ENCODE assay signal across 21 mouse cellular contexts in the genomic region with DNA sequence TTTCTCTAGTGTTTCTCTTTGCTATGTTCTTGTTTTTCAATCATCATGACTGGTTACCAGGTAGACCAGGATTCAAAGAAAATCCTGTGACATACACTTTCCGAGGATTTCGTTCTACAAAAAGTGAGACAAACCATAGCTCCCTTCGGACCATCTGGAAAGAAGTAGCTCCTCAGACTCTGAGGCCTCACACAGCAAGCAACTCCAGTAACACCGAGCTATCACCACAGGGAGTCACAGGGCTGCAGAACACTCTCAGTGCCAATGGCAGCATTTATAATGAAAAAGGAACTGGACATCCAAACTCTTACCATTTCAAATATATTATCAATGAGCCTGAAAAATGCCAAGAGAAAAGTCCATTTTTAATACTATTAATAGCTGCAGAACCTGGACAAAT. TPM values are rescaled to one million over a fixed set of nuclear protein-coding genes. Genes with fewer than 3 reads are reported as not detected.
DNase-seq lines count a peak whose midpoint lies in the region; ATAC-seq lines count a peak whose summit lies in the region.
"Had no signal": no experiment of that assay in that cellular context is flagged by ENCODE, and none has a peak within 500 bp of the region (broad histone marks: within the 10 kb centered on the region; RNA-seq: fewer than 3 reads in every experiment).

No protein-coding gene starts in this region.

- ATAC-seq in hindbrain, embryonic 14.5 days (ENCODE audit: low FRiP score) = no peak
- no peak for ATAC-seq in hindbrain, embryonic 11.5 days (ENCODE audit: low FRiP score)
- no peak for ATAC-seq in midbrain, embryonic 15.5 days (replicated peaks)
- ATAC-seq in midbrain, embryonic 11.5 days (ENCODE audit: low FRiP score) = no peak
- ATAC-seq in hindbrain, embryonic 16.5 days = no peak
- ATAC-seq: inflammation-experienced regulatory T-cells, adult 6 months had no signal

- peaks cover 20% of the 10 kb centered on the region for H3K36me3 ChIP-seq in hindbrain, embryonic 14.5 days (replicated peaks; ENCODE audit: control insufficient read depth, insufficient read depth)
- H3K36me3 ChIP-seq in hindbrain, embryonic 11.5 days (ENCODE audit: control insufficient read depth, insufficient read depth, low read length) = no peaks in the 10 kb centered on the region; the same call in 1 of the 2 replicates
- H3K36me3 ChIP-seq in midbrain, embryonic 15.5 days (replicated peaks) = no peaks in the 10 kb centered on the region
- no peaks in the 10 kb centered on the region for H3K36me3 ChIP-seq in midbrain, embryonic 11.5 days (ENCODE audit: control insufficient read depth, insufficient read depth, low read length)
- no peaks in the 10 kb centered on the region for H3K36me3 ChIP-seq in hindbrain, embryonic 16.5 days (ENCODE audit: control insufficient read depth, insufficient read depth, low read length)
- H3K36me3 ChIP-seq: lung, embryonic 15.5 days had no signal

- H3K9me3 ChIP-seq in hindbrain, embryonic 14.5 days (ENCODE audit: control insufficient read depth, low read length) = no peaks in the 10 kb centered on the region
- H3K9me3 ChIP-seq in hindbrain, embryonic 11.5 days (ENCODE audit: control insufficient read depth, low read length) = no peaks in the 10 kb centered on the region
- no peaks in the 10 kb centered on the region for H3K9me3 ChIP-seq in midbrain, embryonic 15.5 days
- no peaks in the 10 kb centered on the region for H3K9me3 ChIP-seq in midbrain, embryonic 11.5 days (ENCODE audit: control insufficient read depth, low read length)
- no peaks in the 10 kb centered on the region for H3K9me3 ChIP-seq in hindbrain, embryonic 16.5 days (ENCODE audit: control insufficient read depth, low read length)
- H3K9me3 ChIP-seq: embryonic facial prominence, embryonic 10.5 days; forebrain, embryonic 12.5 days; lung, embryonic 15.5 days had no signal

- H3K4me2 ChIP-seq in hindbrain, embryonic 14.5 days (replicated peaks) = peak overlapping the region; percentile 38
- H3K4me2 ChIP-seq in hindbrain, embryonic 11.5 days (replicated peaks; ENCODE audit: low read depth, low read length) = no peak overlapping the region
- peak overlapping the region; percentile 36; the same call in 1 of the 2 replicates for H3K4me2 ChIP-seq in midbrain, embryonic 15.5 days
- H3K4me2 ChIP-seq in midbrain, embryonic 11.5 days = no peak overlapping the region
- H3K4me2 ChIP-seq in hindbrain, embryonic 16.5 days (ENCODE audit: low read length) = peak overlapping the region; percentile 34
- H3K4me2 ChIP-seq: forebrain, embryonic 12.5 days; heart, embryonic 11.5 days; lung, embryonic 15.5 days had no signal

- DNase-seq in cerebellum, postnatal 14 days = peak; percentile 12 to 54
- DNase-seq in cerebellum, adult 18-20 months = no peak
- no peak for DNase-seq in hindbrain, embryonic 14.5 days (ENCODE audit: low spot score)
- no peak for DNase-seq in hindbrain, embryonic 11.5 days (ENCODE audit: low spot score)
- DNase-seq in midbrain, embryonic 11.5 days (ENCODE audit: low spot score, missing footprints) = no peak
- DNase-seq in lung, postnatal 25 days (ENCODE audit: low spot score) = no peak
- DNase-seq: adrenal gland, postnatal 14 days; heart, postnatal 10 days; kidney, adult 2 months; kidney, postnatal 10 days; right cerebral cortex, postnatal 14 days; thymus, postnatal 36 days had no signal

- no peak overlapping the region for H3K4me3 ChIP-seq in hindbrain, embryonic 14.5 days (replicated peaks; ENCODE audit: low read length)
- no peak overlapping the region for H3K4me3 ChIP-seq in hindbrain, embryonic 11.5 days (ENCODE audit: low read depth, low read length)
- H3K4me3 ChIP-seq in midbrain, embryonic 15.5 days = no peak overlapping the region
- H3K4me3 ChIP-seq in midbrain, embryonic 11.5 days (ENCODE audit: low read depth, low read length) = no peak overlapping the region
- H3K4me3 ChIP-seq in hindbrain, embryonic 16.5 days (ENCODE audit: low read length) = peak overlapping the region; percentile 16; the same call in 1 of the 2 replicates
- H3K4me3 ChIP-seq: embryonic facial prominence, embryonic 10.5 days; forebrain, embryonic 12.5 days; lung, embryonic 15.5 days had no signal

- H3K4me1 ChIP-seq in hindbrain, embryonic 14.5 days (replicated peaks; ENCODE audit: control insufficient read depth, insufficient read depth, low read length) = peaks cover 11% of the 10 kb centered on the region; the same call in 1 of the 2 replicates
- no peaks in the 10 kb centered on the region for H3K4me1 ChIP-seq in hindbrain, embryonic 11.5 days (replicated peaks; ENCODE audit: control insufficient read depth, insufficient read depth, low read length)
- H3K4me1 ChIP-seq in midbrain, embryonic 15.5 days = peaks cover 11% of the 10 kb centered on the region; the same call in 1 of the 2 replicates
- no peaks in the 10 kb centered on the region for H3K4me1 ChIP-seq in midbrain, embryonic 11.5 days (ENCODE audit: control insufficient read depth, insufficient read depth, low read length)
- peaks cover 4% of the 10 kb centered on the region; the same call in 1 of the 2 replicates for H3K4me1 ChIP-seq in hindbrain, embryonic 16.5 days (ENCODE audit: control insufficient read depth, insufficient read depth, low read depth, low read length)
- H3K4me1 ChIP-seq: embryonic facial prominence, embryonic 10.5 days; forebrain, embryonic 12.5 days; lung, embryonic 15.5 days had no signal

- H3K9ac ChIP-seq in hindbrain, embryonic 14.5 days = no peak overlapping the region
- H3K9ac ChIP-seq in hindbrain, embryonic 11.5 days (ENCODE audit: low read depth, low read length) = no peak overlapping the region
- H3K9ac ChIP-seq in midbrain, embryonic 15.5 days = no peak overlapping the region
- no peak overlapping the region for H3K9ac ChIP-seq in midbrain, embryonic 11.5 days (ENCODE audit: low read length)
- no peak overlapping the region for H3K9ac ChIP-seq in hindbrain, embryonic 16.5 days (ENCODE audit: low read depth, low read length)
- H3K9ac ChIP-seq: forebrain, embryonic 12.5 days; liver, embryonic 14.5 days; lung, embryonic 15.5 days had no signal

- H3K27ac ChIP-seq in hindbrain, embryonic 14.5 days = no peak overlapping the region; the same call in 1 of the 2 replicates
- H3K27ac ChIP-seq in hindbrain, embryonic 11.5 days (ENCODE audit: low read depth, low read length) = no peak overlapping the region
- H3K27ac ChIP-seq in midbrain, embryonic 15.5 days = no peak overlapping the region
- no peak overlapping the region for H3K27ac ChIP-seq in midbrain, embryonic 11.5 days (ENCODE audit: low read depth, low read length)
- peak overlapping the region; percentile 31 for H3K27ac ChIP-seq in hindbrain, embryonic 16.5 days (ENCODE audit: low read depth, low read length)
- H3K27ac ChIP-seq: embryonic facial prominence, embryonic 10.5 days; forebrain, embryonic 12.5 days; liver, embryonic 14.5 days; lung, embryonic 15.5 days had no signal

- 84% methylated on average over 4 of the region's 4 CpGs for WGBS in hindbrain, embryonic 14.5 days
- WGBS in hindbrain, embryonic 11.5 days = 81% methylated on average over 4 of the region's 4 CpGs
- 74% methylated on average over 4 of the region's 4 CpGs for WGBS in midbrain, embryonic 15.5 days
- 82% methylated on average over 4 of the region's 4 CpGs for WGBS in midbrain, embryonic 11.5 days
- WGBS in hindbrain, embryonic 16.5 days = 73% methylated on average over 4 of the region's 4 CpGs

- no peaks in the 10 kb centered on the region for H3K27me3 ChIP-seq in hindbrain, embryonic 14.5 days (ENCODE audit: control insufficient read depth, insufficient read depth, low read length)
- H3K27me3 ChIP-seq in hindbrain, embryonic 11.5 days (ENCODE audit: control insufficient read depth, insufficient read depth, low read length) = no peaks in the 10 kb centered on the region
- H3K27me3 ChIP-seq in midbrain, embryonic 15.5 days (replicated peaks) = no peaks in the 10 kb centered on the region
- H3K27me3 ChIP-seq in midbrain, embryonic 11.5 days (ENCODE audit: control insufficient read depth, insufficient read depth, low read length) = no peaks in the 10 kb centered on the region
- no peaks in the 10 kb centered on the region for H3K27me3 ChIP-seq in hindbrain, embryonic 16.5 days (replicated peaks; ENCODE audit: control insufficient read depth, insufficient read depth, low read length)
- H3K27me3 ChIP-seq: CH12.LX; forebrain, embryonic 12.5 days; lung, embryonic 15.5 days had no signal

RNA-seq across cellular contexts. Expression of gene B3galt2, which starts 5.8 kb away (rescaled TPM):
- 9.4 and 9.7 TPM in 2 replicates for polyA plus RNA-seq in hindbrain, embryonic 14.5 days (2014; fragmentation: Nextera tagmentation; extraction: Ambion mirVana)
- 1.2 and 2.1 TPM in 2 replicates for polyA plus RNA-seq in hindbrain, embryonic 11.5 days (2014; fragmentation: Nextera tagmentation; extraction: Ambion mirVana)
- polyA plus RNA-seq in midbrain, embryonic 15.5 days (2015; fragmentation: Nextera tagmentation; extraction: Ambion mirVana) = 6.5 and 7.0 TPM in 2 replicates
- 1.2 and 1.6 TPM in 2 replicates for polyA plus RNA-seq in midbrain, embryonic 11.5 days (2014; fragmentation: Nextera tagmentation; extraction: Ambion mirVana)
- polyA plus RNA-seq in hindbrain, embryonic 16.5 days (2015; fragmentation: Nextera tagmentation; extraction: Ambion mirVana) = 7.2 and 7.7 TPM in 2 replicates

RNA-seq across cellular contexts. Expression of gene Cdc73, which starts 56.5 kb away (rescaled TPM):
- polyA plus RNA-seq in hindbrain, embryonic 14.5 days (2014; fragmentation: Nextera tagmentation; extraction: Ambion mirVana) = 15.4 and 17.4 TPM in 2 replicates
- 25.8 and 25.9 TPM in 2 replicates for polyA plus RNA-seq in hindbrain, embryonic 11.5 days (2014; fragmentation: Nextera tagmentation; extraction: Ambion mirVana)
- polyA plus RNA-seq in midbrain, embryonic 15.5 days (2015; fragmentation: Nextera tagmentation; extraction: Ambion mirVana) = 18.0 and 18.2 TPM in 2 replicates
- polyA plus RNA-seq in midbrain, embryonic 11.5 days (2014; fragmentation: Nextera tagmentation; extraction: Ambion mirVana) = 27.8 and 28.4 TPM in 2 replicates
- 7.7 and 12.2 TPM in 2 replicates for polyA plus RNA-seq in hindbrain, embryonic 16.5 days (2015; fragmentation: Nextera tagmentation; extraction: Ambion mirVana)

Comparison
In these comparisons a context has a peak if more than half of its experiments do, and no peak if none do; other contexts are left out.
1. DNase-seq: peak in cerebellum, postnatal 14 days (2 of 2); none in cerebellum, adult 18-20 months (0 of 2), hindbrain, embryonic 14.5 days (single experiment), hindbrain, embryonic 11.5 days (single experiment), midbrain, embryonic 11.5 days (single experiment) and lung, postnatal 25 days (single experiment).
2. H3K4me2 ChIP-seq: peak in hindbrain, embryonic 14.5 days (single experiment), midbrain, embryonic 15.5 days (single experiment) and hindbrain, embryonic 16.5 days (single experiment); none in hindbrain, embryonic 11.5 days (single experiment) and midbrain, embryonic 11.5 days (single experiment).